Mouse (Mus musculus) adrenal gland, postnatal 25 days (tissue): Measurements from ENCODE around the gene Astn2. TPM values are rescaled to one million over a fixed set of nuclear protein-coding genes. Genes with fewer than 3 reads are reported as not detected.

Source experiments
- DNase-seq: peaks from one replicate; pipeline ENCODE4 v3.0.0; 2021; ENCODE audit warnings: mixed read lengths
- total RNA-seq: library from RNA; stranded (reverse); gene quantifications from 2 replicates; pipeline ENCODE4 v1.2.3, GENCODE M21; 2021

Astn2 gene
- total RNA-seq, 1 experiment from 2014 or later: 1.1 TPM

DNA sequence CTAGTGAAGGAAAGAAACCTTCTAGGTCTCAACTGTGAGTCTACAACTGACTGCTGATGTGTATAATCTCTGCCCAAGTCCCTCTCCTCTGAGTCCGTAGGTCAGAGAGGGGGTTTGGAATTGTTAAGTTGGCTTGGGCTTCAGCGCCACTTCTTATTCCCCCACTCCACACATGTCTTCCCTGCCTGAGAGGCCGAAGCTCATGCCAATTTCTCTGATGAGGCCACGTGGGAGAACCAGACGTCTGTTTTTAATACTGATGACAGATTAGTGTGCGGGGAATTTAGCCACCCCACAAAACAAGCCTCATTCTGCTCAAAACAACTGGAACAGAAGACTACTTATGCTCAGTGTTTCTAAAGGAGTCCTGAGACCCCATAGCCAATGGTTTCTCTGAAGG lies 872.8 kb downstream of the Astn2 start:
- no peak for DNase-seq

DNA sequence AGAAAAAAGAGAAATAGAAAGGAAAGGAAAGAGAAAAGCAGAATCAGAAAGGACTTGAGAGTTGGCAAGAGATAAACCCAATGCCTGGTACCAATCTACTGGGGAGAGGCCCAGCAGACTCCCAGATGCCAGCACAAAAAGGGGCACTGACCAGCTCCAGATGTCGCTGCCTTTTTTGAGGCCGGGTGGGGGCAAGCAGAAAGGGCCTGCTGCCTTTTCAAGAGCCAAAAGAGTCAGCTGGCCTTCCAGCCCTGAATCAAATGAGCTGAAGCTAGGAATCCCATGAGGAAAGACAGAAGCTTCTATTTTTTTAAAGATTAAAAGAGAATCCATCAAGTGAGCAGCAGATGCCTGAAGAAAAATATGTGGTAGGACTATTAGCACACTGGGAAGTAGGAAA lies 873.5 kb downstream of the Astn2 start:
- no peak for DNase-seq

DNA sequence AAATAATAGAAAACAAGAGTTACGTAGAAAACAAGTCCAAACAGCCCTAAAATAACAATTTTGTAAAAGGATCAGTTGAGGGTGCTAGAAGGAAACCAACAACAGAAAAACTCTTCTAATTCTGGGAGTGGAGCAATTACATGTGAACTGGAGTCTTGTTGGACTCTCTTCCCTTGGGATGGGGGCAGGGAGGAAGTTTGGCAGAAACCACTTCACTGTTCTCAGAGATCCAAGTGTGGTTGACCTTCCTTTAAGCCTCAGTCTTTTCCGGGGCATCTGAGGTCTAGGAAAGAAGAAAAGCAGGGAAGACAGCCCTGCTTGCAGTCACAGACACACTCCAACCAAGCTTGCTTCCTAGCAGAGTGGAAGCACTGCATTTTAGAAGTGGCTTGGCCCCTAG lies 896.3 kb downstream of the Astn2 start:
- DNase-seq: peak; percentile 18

DNA sequence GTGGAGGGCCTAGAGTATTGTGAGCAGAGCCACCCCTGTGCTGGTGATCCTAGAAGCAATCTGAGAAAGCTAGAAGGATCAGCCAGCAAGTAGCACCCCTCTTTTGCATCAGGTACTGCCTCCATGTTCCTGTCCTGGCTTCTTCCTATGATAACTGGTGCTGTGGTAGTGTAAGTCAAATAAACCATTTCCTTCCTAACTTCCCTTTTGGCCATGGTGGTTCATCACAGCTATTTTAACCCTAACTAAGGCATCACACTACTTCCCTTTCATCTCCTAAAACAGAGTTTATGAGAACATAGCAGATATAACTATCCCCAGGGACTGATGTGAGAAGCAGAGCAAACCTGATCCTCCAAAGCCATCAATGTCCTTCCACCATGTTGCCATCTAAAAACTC lies 897.5 kb downstream of the Astn2 start:
- no peak for DNase-seq

DNA sequence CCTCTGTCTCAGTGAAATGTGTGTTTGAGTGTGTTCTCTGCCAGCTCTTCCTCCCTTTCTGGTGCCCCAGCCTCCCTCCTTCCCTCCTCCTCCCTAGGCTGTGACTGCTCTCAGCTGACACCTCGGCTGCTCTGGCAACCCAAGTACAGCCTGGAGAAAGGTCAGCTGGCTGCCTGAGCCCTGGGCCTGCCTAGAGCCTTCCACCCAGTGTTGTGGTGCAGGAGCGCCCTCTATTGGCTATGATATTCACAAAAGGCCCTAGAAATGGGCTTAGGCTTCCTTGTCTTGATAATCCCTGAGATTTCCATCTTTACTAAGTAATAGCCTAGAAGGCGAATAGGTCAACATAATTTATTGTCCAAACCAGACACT lies 908.0 kb downstream of the Astn2 start:
- DNase-seq: peak; percentile 78

DNA sequence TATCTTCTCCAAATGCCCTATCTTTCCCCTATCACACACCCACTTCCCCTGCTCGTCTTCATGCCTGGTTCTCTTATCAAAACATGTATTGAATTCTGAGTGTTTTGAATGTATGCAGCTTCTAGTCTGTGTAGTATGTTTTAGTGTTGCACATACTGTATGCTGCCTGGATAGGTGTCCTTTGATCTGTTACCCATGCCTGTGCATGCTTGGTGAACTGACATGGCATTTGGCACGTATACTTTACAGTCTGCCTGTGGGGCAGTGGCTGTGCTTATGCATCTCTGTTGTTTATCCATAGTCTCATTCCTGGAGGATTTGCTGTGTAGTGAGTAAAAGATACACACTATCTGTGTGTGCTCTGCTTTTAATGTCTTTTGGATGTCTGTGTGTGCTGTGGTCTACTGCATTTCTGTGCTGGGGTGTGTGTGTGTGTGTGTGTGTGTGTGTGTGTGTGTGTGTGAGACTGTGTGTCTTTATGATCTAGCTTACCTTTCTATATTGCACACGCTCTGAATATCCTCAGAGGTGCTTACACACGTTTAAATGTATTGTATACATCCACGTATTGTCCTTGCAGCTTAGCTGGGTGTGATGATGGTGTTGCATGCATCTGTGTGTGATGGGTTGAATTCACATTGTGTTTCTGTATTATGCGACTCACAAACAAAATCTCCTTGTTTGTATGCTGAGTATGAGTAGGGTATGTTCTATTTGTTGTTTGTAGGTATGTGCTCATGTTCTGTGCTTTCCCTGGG lies 908.5 kb downstream of the Astn2 start:
- DNase-seq: no peak

DNA sequence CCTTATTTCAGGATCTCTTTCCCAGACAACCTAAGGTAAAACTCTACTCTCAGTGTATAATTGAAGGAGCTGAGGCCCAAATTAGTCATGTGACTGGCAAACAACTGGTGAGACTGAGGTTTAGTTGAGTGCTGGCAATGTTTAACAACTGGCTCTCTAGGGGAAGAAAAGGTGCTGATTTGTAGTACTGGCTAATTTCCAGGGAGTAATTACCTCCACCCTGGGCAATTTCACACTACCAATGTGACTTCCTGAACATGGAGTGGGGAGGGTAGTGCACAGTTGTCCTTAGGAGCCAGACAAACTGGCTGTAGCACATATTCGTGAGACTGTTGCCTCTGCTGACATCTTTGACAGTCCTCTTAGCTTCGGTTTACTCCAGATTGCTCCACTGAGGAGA lies 912.9 kb downstream of the Astn2 start:
- no peak for DNase-seq

DNA sequence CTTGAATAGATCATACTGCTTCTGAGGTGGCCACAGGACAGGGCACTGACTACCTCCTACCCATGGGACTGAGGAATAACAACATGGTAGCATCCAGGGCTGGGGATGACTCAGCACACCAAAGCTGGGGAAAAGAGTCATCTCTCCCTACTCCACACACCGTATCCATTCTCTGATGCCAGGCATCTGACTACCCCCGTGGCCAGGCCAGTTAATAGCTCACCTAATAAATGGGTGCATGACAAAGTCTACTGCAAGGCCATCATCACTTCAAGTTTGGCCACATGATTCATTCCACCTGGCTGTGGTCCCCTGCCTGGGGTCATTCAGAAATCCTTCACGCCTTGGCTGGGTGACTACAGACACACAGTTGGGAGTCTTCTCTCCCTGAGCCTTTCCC lies 914.7 kb downstream of the Astn2 start:
- no peak for DNase-seq

DNA sequence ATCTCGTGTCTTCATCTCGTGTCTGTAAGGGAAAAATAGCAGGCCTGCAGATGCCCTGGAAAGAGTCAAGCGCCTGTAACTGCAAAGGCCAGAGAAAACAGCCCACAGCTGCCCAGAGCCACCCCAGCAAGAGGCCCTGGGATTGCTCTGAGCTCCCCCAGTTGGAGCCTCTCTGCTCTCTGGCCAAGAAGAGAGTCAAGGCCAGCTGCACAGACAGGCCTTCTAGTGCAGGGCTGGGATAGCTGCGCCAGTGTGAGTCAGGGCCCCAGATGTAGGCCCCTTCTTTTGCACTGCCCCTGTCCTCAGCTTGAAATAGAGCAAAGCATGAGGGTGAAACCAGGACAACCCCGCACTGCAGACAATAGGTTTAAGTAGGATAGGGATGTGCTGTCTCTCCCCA lies 922.8 kb downstream of the Astn2 start:
- DNase-seq: peak; percentile 23

DNA sequence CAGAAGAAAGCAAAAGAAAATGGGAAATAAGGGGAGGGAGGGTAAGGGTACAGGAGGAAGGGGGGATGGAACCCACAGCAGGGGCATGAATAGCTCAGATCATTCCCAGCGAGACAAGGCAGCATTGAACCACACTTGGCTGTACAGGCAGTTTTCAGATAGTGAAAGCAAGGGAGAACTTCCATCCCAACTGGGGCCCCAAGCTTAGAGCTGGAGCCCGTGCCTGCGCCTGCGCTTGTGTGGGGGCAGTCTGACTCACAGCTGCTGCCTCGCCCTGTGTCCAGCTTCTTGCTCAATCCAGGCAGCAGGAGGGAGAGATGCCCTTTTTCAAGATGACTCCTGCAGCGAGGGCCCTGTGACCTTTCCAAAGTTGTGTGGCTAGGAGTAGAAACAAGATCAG lies 927.3 kb downstream of the Astn2 start:
- DNase-seq: peak; percentile 69

DNA sequence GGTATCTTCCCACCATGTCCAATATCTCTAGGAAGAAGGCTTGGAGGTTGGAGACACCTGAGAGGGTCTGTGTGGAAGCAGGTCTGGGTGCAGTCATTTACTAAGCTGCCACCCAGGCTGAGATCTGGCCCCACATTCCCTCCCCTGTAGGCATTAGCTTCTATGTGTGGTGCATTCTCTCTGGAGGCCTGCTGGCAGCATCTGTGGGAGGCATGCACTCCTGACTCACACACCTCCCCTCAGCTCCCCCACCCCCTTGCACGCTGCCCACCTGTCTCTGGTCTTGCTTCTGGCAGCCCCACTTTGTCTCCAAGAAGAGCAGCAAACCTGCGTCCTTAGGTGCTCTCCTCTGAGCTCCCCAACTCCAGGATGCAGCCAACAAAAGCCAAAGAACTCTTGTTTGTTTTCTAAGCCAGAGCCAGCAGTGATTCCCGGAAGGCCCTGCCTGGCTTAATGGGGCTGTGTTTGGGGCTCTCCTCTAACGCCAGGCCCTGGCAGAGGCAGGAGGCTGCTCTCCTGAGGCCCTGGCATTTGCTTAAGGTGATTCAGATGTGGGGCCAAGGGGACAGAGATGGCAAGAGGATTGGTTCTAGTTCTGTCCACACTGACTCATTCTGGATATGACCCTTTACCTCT lies 928.4 kb downstream of the Astn2 start:
- DNase-seq: peak; percentile 28

DNA sequence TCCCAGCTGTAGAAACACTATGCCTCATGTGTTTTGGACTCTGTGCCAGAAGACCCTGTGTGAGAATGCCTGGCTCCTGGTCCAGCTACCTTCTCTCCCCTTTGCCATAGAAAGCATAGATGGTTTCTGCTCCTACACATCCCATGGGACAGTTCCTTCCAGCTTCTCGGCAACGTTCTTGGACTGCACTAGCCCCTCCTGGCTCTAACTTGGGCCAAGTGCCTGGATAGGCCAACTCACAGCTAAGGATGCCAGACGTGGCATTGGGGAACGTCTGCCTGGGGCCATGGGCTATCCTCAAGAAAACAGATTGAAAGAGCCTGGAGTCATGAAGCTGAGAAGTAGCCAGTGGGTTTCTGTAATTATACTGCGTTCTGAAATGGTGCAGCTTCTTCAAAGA lies 931.3 kb downstream of the Astn2 start:
- peak; percentile 13 for DNase-seq

DNA sequence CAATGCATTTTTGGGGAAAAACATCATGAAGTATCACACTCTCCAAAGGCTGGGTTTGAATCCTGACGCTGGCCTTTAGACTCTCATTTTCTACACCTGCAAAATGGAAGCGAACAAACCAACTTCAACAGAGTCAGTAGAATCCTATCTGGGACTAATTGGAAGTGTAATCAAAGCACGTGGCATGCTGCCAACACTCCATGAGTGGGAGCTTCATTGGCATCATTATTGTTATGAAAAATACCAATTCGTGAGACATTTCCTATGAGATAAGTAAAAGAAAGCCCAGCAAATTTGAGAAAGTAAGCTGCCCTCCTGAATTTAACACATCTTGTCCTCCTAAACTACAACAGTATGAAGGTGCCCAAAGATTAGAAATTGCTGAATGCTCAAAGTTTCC lies 955.2 kb downstream of the Astn2 start:
- DNase-seq: no peak

DNA sequence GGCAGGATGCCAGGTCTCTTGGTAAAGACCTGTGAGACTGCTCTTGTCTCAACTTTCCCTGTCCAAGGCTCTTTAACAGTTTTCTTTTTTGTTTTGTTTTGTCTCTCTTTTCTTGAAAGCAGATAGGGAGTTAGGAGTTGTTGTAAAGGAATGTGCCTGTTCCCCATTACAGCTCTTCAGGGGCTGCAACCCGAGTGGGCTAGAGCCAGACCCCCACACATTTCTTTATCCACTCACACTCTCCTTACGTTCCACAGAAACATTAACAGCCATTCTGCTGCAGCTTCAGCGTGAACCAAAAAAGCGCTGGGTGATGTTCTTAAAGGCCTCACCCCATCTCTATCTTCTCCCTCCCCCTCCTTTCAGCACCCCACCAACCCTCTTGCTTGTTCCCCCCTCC lies 962.7 kb downstream of the Astn2 start:
- no peak for DNase-seq

DNA sequence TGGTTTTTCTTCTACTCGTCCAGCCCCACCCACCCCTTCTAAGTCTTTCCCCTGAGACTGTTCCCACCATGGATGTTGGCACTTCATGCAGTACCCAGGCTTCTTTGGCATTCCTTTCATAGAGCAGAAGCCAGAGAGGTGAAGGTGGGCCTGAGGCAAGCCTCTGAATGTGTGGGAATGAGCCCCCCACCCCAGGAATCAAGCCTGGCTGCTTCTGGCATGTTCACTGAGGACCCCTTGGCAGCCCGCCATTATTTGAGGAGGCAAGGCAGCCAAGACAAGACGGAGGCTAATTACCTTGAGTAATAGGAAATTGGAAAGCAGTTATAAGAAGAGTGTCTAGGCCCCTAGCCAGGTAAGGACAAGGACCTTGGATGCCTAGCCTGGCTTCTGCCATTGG lies 973.6 kb downstream of the Astn2 start:
- DNase-seq: no peak

DNA sequence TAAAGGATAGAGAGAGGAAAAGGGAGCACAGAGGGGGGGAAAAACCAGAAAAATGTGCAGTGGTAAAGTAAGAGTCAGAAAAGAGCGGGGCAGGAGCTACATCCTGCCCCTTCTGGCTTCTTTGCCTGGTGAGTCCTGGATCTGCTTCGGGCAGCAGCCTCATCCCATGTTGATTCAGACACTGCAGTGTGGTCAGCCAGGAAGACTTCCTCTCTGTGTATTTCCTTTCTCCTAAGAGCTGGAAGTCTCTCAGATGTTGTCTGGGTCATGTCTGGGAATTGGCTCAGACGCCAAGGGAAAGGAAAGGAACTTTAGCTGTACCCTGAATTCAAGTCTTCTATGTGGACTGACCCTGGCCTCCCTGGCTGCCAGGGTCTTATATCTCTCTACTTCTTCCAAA lies 976.9 kb downstream of the Astn2 start:
- no peak for DNase-seq

DNA sequence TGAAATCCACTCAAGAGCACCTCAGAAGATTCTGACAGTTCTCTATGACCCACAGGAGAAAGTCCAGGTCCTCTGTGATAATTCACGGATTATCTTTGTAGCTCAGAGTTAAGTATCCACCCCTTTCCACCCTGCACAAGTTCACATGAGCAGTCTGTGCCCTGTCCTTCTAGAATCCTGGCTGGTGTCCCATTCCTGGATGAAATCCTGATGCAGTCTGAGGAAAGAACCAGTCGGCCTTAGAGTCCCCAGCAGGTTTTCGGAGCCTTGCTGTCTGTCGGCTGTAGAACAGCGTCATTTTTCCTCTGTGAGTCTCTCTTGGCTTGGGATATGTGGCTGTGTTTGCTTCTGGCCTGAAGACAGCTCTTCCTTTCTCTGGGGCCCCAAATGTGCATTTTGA lies 978.0 kb downstream of the Astn2 start:
- peak; percentile 10 for DNase-seq

DNA sequence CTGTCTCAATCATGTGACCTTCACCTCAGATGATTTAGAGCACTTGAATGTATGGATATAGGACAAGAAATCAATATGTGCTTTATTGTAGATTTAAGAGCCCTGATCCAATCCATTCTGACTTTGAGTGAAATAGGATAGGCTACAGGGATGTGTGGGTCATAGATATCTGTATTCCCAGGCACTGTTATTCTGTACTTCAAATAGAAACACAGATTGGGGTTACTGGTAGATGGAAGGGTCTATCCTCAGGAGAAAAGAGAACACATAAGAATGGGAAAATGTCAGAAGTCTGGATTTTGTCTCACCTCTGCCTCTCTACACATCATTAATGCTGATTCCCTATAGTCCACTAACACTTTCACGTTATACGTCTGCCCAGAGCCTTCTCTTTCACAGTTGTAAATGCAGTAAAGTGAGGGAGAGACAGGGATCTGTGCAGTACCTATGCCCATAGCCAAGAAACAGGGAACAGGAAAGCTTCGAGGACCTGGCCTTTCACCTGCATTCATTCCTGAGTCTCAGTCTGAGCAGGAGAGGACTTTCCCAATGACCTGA lies 981.3 kb downstream of the Astn2 start:
- no peak for DNase-seq

DNA sequence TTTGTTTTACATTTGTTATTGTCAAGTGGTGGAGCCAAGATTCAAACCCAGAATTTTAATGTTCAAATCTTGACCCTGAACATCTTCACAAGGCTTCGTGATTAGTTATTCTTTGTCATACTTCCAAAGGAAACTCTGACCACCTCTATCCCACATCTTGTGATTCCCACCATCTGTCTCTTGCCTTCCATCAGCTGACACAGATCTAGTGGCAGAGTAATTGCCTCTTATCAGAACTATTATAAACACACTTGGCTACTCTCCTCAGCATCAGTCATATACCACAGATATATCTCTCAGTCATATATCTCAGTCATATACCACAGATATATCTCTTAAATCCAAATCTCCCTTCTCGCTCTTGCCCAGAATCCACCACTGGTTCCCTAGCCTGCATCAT lies 983.1 kb downstream of the Astn2 start:
- no peak for DNase-seq

DNA sequence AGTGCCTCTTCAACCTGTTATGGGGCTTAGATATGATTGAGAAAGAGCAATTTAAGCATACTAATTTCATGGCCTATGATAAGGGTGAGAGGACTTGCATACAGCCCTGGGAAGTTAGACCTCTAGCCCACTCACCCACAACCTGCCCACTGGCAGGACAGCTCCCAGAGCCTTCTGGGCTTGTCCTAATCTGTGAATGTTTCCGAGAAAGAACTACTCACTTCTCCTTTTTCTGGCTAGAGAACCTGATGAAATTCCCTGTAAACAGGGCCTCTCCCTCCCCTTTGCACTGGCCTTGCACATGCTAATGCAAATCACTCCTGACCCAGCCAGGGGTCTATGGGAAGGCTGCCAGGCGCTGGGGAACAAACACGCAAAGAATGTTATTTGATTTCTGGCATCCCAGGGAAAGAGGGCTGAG lies 983.9 kb downstream of the Astn2 start:
- DNase-seq: peak; percentile 9

DNA sequence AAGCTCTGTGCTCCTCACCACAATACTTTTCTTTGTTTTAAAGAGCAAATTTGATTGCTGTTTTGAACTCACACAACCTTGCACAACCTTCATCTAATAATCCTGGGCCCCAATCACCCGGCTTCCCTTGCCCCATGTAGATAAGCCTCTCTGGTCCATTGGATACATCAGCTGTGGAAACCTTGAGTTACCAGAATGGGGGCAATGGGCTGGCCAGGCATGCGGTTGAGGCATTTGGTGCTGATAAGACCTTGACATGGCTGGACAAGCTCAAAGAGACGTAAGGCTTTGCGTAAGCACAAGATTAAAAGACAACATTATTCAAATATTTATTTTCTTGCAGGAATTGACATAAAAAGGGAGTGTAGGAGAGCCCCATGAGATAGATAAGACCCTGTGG lies 988.9 kb downstream of the Astn2 start:
- no peak for DNase-seq

DNA sequence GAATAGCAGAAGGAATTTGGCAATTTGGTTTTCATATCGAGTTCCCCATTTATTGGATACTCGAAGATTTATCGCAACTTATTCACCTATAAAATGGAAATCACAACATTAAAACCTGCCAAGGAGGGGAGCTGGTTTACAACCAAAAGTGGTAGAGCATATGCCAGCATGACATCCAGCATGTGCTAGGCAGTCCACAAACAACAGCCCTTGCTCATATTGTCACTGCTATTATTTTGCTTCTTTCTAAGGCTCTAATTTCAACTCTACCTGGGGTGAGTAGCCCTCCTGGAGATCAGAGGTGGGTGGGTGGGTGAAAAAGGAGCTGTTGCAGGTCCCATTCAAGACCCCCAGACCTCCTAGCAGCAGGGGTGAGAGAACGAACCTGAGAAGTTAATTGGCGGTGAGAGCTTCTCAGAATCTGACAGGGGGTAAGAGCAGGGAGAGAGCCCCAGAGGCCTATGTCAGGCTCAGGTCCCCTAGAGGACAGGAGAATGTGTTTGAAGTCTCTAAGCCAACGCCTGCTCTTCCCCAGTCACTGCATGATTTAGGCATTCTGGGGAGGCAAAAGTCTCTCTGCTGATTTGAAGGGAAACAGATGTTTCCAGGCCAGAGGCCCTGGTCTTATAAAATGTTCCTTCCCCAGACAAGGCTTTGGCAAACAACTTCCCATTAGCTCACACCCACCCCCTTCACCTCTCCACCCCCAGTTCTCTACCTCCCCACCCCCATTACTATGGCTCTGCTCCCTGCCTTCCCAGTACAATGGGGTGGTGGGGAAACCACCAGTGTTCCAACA lies 1001.4 kb downstream of the Astn2 start:
- no peak for DNase-seq

DNA sequence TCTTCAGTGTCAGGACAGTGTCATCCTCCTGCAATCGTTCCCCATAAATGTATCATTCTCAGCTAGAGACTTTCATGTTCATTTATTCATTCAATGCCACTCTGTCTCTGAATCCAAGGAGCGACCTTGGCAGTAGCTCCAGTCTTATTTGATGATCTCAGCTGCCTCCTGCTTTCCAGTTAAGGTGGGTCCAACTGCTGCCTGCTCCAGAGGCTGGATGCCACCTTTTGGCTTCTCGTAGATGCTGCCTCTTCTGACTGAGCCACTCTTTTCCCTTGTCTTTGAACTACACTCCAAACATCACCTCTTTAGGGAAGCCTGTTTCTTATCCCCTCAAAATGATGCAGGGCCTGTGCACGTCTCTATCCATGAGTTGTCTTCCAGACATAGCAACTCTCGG lies 1002.1 kb downstream of the Astn2 start:
- no peak for DNase-seq
